Mouse (Mus musculus): ENCODE results near the gene Ppp1r13b.

GRCm38 (mm10) chr12:111933032-111933704, 25.3 kb upstream of the Ppp1r13b start:
- TF ChIP-seq CTCF (IDR thresholded peaks at IDR 0.05; ENCODE audit: control insufficient read depth, insufficient read depth, insufficient read length) (no peak), MYOG (IDR thresholded peaks at IDR 0.05; ENCODE audit: control insufficient read depth, extremely low read depth, insufficient read length) (no peak)
